Mouse (Mus musculus) erythroblast, embryonic 14.5 days (primary cell): ENCODE data around the gene Trim25.

Experiments used
- GATA1 ChIP-seq: IDR thresholded peaks from 2 replicates; pipeline ENCODE4 v1.6.1; 2012; ENCODE audit warnings: low read length, inconsistent platforms, mixed read lengths
- TAL1 ChIP-seq: IDR thresholded peaks from 3 replicates; pipeline ENCODE4 v1.6.1; 2012; ENCODE audit warnings: low read length, inconsistent platforms, mixed read lengths

- TF ChIP-seq GATA1: no peak
- no peak for TF ChIP-seq TAL1
Observed at GRCm38 (mm10) chr11:88949802-88950639, 49.2 kb upstream of the Trim25 start.
